Mouse (Mus musculus) urinary bladder, postnatal 4 days (tissue): ENCODE data around the gene Nell1.

Experiments
- DNase-seq, 2 experiments: peaks; one replicate each; pipeline ENCODE4 v3.0.0; 2021 to 2022; ENCODE audit warnings: low spot score in 2 of 2

Gene Nell1

DNA sequence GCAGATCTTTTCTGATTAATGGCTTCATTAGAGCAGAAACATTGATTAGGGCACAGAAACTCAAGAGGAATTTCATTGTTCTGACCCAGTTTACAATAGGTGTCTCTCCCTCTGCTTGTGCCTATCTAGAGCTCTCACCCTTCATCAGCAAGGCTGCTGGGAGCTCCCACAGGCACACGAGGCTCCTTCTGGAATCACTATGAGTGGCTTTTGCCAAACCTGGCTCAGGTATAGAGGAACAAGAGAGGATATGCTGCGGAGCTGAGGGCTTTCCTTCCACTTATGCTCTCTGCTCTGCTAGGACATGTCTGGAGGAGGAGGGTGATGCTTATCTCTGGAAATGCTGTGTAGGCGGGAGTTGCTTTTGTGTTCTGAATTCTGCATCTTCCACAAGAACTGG, 285.4 kb downstream of the Nell1 start:
- DNase-seq = no peak

DNA sequence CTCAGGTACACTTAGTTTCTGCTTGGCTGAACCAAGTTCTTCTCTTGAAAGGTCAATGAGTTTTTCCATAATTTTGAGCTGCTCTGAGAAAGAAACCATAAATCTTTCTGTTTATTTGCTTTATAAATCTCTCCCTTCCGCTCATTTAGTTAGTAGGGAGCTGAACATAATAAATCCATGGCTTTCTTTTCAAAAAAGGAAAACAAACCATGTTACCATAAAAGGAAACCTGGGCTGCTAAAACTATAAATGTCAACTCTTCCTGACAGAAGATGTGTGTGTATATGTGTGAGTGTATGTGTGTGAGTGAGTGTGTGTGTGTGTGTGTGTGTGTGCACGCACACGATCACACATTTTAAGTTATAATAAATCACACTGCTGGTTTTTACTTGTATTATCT, 320.8 kb downstream of the Nell1 start:
- DNase-seq = no peak

DNA sequence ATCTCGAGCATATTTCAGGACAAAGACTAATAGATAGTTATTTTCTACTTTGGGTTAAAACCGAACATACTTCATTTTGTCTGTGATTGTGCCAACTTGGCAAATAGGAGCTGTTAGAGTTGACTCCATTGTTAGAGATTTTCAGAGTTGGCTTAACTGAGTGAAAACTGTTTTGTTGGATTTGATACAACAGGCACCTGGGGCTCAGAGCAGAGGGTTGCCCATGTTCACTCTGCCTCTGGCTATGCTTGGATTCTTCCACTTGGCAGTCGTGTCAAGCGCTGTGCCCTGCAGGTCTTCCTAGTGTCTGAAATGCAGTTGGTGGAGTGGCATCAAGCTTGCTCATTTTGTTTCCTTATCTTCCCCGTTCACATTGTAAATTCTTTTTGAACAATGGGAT, 363.6 kb downstream of the Nell1 start:
- no peak for DNase-seq

DNA sequence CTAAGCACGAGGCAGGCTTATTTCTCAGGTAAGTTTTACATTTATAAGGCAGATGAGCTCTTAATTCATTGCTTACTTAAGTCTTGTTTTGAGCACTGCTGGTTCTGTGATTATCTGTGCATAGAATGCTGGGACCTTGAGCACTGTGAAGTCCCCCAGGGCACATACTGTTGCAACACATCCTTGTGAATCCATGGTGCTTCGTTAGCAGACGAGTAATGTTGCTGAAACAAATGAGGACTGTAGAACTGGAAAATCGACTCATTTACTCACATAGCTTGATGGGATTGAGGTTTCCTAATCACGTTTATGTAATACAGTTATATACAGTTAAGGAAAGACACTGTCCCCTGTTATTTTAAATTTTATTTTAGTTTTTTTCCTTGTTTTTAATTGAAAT, 364.1 kb downstream of the Nell1 start:
- no peak for DNase-seq

DNA sequence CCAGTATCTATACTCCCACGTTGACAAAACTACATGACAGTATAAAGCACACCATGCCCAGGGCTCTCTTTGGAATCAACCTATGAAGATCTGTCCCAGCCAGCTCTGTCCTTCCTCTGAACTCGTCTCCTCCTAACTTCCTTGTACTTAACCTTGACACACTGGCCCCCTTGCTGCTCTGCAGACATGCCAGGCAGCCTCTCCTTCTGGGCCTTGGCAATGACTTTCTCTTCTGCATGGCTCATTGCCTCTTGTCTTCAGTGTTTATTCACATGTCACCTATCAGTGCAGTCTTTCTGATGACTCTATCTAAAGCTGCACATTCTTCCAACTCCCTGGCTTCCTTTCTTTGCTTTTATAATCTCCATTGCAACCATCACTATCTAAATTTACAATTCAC, 376.9 kb downstream of the Nell1 start:
- no peak for DNase-seq

DNA sequence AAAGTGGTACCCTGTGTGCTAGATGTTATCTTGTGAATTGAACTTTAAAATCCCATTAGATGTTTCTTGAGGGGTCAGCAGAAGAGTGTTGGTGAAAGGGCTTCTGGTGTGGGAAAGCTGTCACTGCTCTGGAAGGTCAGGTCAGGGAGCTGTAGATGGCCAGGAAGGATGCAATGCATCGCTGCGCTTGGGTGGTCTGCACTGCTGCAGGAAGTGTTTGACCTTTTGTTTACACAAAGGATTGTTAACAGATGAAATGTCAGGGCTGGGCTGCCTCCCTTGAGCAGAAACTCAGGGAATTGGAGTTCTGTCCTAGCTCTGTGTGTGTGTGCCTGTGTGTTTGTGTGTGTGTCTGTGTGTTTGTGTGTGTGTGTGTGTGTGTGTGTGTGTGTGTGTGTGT, 382.5 kb downstream of the Nell1 start:
- no peak for DNase-seq

DNA sequence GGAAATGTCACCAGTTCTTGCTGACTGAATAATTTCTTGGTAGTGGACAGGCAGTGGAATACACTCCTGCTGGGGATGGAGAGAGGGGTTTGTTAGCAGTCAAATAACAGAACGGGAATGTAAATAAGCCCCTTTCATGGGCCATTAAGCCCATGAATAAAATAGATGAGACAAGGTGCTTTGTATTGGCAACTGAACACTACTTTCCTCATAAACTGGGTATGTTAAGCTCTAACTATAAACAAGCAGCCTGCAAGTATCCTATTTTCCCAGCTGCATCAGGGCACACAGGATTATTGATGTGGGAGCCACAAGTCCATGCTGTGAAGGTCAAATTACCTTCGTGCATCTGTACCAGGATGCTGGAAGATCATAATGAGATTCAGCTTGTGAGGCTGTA, 387.4 kb downstream of the Nell1 start:
- DNase-seq = no peak

DNA sequence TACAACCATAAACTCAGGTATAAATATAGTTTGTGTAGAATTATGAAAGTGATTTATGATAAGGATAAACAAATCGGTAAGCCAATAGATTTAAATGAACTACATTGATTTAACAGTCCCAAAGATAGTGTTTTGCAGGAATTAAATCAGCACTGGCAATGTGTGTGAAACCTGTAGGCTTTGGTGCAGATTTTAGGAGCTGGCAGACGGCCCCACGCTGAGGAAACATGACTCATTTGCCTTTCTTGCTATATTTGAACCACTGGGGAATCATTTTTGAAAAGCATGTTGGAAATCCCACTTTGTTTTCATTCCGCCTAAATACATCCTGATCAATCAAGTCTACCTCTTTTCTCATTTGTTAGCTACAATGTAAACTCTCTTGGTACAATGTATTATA, 400.2 kb downstream of the Nell1 start:
- no peak for DNase-seq

DNA sequence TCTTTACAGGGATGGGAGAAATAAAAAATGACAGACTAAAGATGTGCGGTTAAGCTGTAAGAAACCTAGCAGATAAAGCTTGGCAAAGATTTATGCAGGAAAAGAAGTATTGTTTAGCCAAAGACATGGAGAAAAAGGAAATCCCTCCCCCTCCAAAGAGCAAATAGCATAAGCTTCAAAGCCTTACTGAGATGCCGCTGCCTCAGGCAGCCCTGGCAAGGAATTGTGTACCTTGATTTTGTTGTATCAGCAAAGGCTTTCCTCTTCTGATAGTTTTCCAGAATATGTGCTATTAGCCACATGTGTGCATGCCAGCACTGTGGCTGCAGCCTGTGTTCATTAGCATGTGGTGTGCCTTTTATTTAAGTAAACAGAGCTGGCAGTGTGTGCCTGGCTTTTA, 435.8 kb downstream of the Nell1 start:
- no peak for DNase-seq

DNA sequence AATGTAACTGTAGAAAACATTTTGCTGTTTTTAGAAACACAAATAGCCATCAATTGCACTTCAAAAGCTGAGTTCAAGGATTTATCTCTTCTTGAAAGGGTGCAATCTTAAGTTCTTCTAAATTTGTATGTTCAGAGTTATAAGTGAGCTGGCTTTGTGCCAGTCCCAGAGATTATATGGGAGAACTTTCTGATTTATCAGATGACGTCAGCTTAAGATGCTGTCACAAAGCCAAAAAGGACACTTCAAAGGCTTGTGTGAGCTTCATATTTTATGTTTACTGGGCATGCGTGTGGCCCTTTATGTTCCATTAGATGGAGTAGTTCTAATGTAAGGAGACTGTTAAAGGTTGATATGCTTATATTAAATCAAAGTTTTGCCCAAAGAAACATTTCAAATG, 445.3 kb downstream of the Nell1 start:
- no peak for DNase-seq

DNA sequence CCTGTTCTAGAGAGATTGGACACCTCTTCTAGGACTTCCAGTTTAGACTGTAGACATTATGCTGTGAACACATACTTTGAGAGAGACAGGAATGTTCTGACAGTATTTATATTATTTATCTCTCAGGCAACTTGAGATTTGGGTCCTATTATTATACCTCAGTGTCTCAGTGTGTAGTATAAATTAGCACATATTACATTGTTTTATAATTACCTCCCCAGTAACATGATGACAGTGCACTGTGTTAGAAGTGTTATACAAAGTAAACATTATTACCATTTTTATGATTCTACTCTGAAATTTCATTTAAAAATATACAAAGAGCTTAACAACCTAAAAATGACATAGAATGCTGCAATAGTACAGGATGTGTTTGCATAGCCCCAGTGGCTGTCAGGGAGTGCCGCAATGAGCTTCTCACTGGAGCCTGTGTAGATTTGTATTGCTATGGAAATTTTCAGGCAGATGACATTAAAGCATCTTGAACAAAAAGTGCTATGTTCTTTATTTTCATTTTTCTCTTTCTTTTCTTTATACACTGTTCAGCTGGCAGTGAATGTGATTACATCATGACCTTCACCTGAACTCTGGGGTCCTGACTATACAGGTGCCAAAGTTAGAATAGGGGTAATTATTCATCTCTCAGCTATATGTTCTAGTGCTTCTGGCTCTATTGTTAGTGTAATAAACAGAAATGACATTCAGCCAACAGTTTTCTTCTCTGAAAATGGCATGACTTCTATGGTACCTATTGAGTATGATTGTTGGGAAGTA, 447.9 kb downstream of the Nell1 start:
- DNase-seq = no peak

DNA sequence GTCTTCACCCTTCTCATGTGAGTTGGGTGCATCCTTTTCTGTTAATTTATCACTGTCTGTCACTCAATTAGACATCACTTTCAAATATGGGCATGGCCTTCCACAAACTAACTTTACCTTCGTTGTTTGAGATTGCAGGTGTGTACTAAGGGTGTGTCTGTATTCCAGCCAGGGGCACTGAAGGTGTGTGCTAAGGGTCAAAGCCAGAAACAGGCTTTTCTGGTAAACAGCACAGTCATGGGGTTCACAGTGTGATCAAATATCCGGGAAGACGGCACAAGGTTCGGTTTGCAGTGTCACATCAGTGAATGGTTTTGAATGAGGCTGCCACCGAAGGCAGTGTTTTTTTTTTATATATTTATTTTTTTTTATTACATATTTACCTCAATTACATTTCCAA, 455.1 kb downstream of the Nell1 start:
- no peak for DNase-seq

DNA sequence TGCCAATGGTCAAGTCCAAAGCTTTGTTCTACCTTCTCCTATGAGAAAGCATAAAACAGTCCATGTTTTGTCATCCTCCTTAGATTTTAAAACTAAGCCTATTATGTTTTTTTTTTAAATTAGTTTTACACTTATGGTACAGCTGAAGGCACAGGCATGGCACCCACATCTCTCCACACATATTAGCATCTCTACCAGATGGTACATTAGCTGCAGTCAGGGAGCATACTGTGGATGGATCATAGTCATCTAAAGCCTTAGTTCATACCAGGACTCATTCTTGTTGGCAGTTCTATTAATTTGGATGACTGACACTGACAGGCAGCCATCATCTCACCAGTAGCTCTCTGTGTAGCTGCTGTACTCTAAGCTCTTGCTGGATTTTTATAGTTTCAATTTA, 466.6 kb downstream of the Nell1 start:
- no peak for DNase-seq

DNA sequence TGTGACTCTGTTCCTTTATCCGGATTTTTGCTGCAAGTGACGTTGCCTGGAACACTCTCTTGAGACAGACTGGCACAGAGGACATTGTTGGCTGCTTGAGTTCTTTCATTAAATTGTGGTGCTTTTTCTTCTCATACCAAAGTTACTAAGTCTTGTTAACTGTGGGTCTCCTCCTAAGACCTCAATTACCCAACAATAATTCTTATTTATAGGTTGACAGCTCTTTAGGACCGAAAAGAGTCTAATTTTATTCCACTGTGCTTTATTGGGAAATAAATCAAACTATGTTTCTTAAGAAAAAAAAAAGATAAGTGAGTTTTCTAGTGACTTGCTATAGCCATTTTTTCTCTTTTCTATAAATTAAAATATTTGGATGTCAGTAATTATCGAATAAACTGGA, 472.7 kb downstream of the Nell1 start:
- no peak for DNase-seq

DNA sequence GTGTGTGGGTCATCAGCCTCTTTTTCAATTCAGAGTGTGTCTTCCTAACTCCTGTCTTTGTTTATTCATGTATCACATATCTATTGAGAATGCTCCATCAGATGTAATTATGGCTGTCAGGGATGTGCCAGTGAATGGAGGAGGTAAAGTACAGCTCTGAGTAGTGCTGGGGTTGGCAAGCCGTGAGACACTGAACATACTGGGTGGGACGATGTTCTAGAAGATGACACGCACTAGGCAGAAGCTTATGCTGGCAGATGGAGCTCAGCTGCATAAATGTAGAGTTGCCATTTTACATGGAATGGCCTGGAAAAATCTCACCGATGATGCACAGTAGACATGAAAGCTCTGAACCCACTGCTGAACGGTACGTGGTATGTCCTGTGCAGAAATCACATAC, 493.1 kb downstream of the Nell1 start:
- no peak for DNase-seq

DNA sequence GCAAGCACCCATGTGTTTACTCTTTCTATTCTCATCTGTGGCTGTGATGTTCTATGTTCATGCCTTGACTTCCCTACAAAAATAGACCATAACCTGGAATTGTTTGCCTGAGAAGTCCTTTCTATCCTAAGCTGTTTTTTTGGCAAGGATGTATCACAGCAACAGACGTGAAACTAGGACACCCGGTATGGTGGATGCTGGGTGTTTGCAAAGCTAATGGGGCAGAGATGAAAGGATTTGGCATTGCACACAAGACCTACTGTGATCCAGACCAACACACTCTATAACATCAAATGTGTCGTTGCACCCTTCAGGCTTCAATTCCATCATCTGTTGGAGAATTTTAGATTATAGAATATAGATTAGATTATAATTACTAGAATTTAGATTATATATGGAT, 495.9 kb downstream of the Nell1 start:
- no peak for DNase-seq

DNA sequence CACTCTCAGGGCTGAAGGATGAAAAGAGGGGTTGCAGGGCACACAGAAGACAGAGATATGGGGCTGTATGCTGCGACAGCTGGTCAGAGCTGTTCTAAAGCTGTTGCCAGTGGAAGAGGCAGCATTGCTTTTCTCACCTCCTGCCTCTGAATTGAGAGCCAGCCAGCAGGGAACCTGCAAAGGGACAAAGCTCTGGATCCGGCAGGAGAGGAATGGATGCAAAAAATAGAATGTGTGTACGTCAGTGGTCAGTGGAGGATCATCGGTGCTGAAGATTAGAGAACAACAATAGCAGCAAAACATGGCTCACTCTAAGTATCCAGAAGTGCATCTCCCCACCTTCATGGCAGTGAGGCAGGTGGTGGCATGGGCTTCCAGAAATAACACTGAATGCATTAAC, 507.3 kb downstream of the Nell1 start:
- no peak for DNase-seq

DNA sequence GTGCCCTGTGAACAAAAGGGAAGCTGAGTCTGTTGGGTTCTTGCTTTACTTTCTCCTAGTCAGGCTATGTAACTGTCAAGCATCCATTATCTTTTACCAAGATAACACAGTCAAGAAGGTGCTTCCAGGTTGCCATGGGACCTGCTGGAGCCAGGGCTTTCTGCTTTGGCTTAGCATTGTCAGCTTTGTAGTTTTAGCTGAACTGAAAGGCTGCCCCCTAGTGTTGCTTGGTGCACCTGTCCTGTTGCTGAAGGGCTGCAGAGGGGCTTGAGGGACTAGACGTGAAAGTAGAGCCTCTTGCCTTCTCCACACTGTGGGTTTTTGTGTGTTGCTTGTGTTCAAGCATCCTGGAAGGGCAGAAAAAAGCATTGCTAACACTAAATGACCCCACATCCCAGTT, 510.6 kb downstream of the Nell1 start:
- peak in 1 of 2 experiments; percentile 62 for DNase-seq

DNA sequence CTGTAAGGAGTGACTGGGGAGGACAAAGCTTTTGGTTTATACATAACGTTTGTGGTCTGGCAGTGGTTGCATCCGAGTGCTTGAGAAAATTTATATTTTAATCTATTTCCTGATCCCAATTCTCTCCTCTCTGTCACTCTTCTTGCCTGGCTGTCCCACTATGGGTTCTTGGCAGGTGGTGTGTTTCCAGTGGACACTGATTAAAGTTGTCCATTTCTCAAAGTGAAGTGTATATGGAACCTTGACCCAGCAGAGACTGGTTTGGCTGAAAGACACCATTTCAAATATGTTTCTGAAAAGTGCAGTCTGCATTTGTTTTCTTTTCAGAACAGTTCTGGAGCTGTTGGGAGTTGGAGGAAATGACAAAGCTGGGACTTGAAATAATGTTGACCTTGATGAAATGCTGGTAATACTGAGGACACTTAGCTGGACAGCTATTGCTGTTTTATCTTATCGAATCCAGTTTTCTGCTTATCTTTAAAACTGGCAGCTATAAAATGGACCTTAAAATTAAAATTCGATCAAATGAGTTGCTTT, 512.3 kb downstream of the Nell1 start:
- no peak for DNase-seq

DNA sequence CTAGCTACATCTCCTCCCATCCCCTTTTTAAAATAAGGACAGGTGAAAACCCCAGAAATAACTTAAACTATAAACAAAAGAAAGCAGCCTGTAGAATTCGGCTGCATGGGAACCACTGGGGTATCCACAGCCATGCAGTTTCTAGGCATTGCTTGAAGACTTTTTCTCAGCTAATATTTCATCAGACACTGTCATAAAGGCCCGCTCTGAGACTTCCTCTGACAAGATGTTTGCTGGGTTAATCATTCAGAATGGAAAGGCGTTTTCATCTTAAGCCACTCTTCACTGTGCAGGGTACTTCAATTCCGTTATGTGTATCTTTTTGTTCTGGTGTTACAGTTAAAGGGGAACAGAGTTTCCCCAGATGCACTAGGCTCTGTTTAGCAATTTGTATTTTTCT, 526.9 kb downstream of the Nell1 start:
- DNase-seq = no peak

DNA sequence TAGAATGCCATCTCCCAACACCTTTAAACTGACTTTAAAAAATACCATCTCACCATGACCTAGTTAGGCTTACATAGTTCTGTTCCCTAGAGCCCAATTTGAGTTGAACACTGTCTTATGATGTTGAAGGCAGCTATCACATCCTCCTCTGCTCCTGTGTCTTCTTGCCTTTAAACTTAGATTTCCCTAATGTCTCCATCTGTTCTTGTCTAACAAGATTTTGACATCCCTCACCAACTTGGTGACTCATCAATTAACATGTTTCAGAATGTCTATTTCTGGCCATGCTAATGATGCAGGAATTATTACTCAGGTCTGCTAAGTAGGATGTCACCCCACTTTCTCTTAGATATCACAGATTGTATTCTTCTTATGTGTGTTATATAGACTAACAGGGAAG, 532.4 kb downstream of the Nell1 start:
- DNase-seq = no peak

DNA sequence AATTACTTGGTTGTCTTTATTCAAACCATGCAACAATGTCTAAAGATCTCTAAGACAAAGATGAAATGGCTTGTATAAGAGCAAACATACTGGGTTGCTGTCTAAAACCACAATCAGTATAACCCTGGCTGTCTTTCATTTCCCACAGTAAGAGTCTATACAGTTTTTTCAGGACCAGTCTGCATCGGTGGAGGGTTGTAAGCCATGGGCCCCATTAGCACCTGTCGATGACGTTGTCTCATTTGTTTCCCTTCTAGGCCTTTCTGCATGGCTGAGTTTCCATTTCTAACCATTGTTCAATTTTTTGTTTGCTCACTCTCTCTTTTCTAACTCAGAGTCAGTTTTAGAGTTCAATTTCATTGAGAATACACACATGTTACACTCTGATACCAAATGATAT, 540.2 kb downstream of the Nell1 start:
- DNase-seq = no peak

DNA sequence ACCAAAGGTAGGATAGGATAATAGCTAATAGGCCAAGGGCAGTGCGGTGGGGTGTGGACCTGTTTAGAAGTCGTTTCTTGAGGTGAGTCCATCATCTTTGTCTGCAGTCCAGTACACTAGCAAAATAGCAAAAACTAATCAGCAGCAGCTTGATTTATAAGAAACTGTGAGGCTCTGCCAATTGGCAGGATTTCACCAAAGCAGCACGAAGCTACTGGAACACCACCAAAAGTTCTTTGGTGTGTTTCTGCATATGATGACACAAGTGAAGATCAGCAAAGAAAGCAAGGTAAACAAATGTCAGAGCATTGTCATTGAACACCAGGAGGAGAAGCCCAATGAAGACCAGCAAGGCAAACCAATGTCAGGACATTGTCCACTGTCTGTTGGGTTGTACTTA, 542.0 kb downstream of the Nell1 start:
- no peak for DNase-seq

DNA sequence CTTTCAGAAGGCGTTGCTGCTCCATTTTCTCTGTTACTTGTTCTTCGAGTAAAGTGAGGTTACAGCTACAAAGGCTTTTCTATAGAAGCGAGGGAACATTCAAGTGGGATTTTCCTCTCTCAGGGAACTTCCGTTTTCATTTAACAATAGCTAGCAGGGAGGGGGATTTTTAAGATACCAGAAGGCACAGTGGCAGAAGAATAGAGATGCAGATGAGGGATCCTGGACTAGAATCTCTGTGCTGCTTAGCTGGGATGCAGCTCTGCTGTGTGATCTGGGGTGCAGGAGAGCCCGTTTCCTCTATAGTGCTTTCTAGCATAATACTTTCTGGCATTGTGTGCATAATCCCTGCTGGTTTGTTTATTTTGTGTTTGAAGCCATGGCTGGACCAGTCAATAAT, 568.7 kb downstream of the Nell1 start:
- DNase-seq = no peak
